Mouse (Mus musculus) heart, adult 2 months (tissue): ENCODE results near the gene Dab1.

Experiments used
- CTCF ChIP-seq: fragments of 200-600 bp; IDR thresholded peaks from 2 replicates; pipeline ENCODE4 v1.8.1; 2022; ENCODE audit warnings: antibody characterized with exemption, mild to moderate bottlenecking, moderate library complexity
- EP300 ChIP-seq: fragments of 200-500 bp; IDR thresholded peaks from 2 replicates; pipeline ENCODE4 v1.6.1; 2011; ENCODE audit warnings: low read depth, low read length, control low read depth; ENCODE audit not compliant: insufficient read depth
- POLR2A ChIP-seq: fragments of 200-500 bp; IDR thresholded peaks from 2 replicates; pipeline ENCODE4 v1.6.1; 2011; ENCODE audit warnings: mild to moderate bottlenecking, low read depth, low read length, control low read depth; ENCODE audit not compliant: insufficient read depth

DNA sequence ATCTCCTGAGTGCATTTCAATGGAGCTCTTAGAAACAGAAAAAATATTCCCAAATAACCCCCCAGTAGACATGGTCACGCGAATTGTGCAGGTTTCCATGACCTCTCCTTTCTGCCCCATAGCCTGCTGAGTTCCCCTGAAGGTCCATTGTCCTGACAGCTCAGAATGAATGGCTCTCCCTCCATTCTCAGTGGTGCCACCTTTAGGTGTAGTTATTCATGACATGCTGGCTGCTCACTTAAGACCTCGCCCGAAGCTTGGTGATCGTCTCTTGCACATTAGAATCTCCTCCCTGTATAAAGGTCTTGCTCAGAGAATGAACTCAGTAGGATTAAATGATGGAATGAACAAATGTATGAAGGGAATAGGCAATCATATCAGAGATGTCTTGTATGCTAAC, 776.9 kb downstream of the Dab1 start:
- TF ChIP-seq CTCF (no peak), POLR2A (no peak), EP300 (no peak)
